Mouse (Mus musculus) macrophage (primary cell): ENCODE data around the gene H2-Q4. TPM values are rescaled to one million over a fixed set of nuclear protein-coding genes. Genes with fewer than 3 reads are reported as not detected.
"Not testable (repeated sequence)": the region's sequence is repeated elsewhere in the genome, so short reads cannot be mapped to it uniquely, and the experiment has no call there.

ENCODE experiments used
- H3K27ac ChIP-seq: fragments of 350-480 bp; formaldehyde crosslinking; 2 replicates; pipeline ENCODE4 v1.9.0; 2021
- H3K36me3 ChIP-seq: fragments of 350-480 bp; formaldehyde crosslinking; 2 replicates; pipeline ENCODE4 v1.9.0; 2021; ENCODE audit errors: inconsistent target
- H3K4me3 ChIP-seq: fragments of 350-480 bp; formaldehyde crosslinking; 2 replicates; pipeline ENCODE4 v1.9.0; 2021; ENCODE audit errors: inconsistent target
- H3K79me2 ChIP-seq: fragments of 350-480 bp; formaldehyde crosslinking; 2 replicates; pipeline ENCODE4 v1.9.0; 2021; ENCODE audit errors: inconsistent target
- WGBS: methylation state at CpG from one replicate; pipeline ENCODE4 v1.1.7; 2026; ENCODE audit warnings: inconsistent platforms; ENCODE audit not compliant: missing documents; 5-methylcytosine and 5-hydroxymethylcytosine counted together
- polyA plus RNA-seq: library from polyadenylated mRNA; stranded (reverse); fragments of 250-400 nt; gene quantifications from 3 replicates; pipeline ENCODE4 v1.2.4, GENCODE M21; 2018; ENCODE audit warnings: inconsistent platforms

Gene H2-Q4
- polyA plus RNA-seq, 1 experiment from 2014 or later, result 62.1 TPM

DNA sequence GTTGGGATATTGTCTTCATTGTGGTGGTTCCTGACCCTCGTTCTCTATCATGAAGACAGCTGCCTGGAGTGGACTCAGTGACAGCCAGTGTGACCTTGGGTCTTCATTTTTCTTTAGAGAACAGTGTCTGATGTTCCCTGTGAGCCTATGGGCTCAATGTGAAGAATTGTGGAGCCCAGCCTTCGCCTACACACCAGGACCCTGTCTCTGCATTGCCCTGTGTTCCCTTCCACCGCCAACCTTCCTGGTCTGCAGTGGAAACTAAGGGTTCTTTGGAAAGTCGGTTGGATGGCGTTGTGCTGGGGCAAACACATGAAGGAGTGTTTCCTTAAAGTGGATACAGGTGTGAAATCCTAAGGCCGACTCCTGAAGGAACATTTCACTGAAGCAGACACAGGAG lies 49.5 kb downstream of the H2-Q4 start:
- not testable (repeated sequence) for H3K79me2 ChIP-seq, H3K4me3 ChIP-seq, H3K36me3 ChIP-seq, H3K27ac ChIP-seq
- 93% methylated on average over 6 of the region's 6 CpGs for WGBS

DNA sequence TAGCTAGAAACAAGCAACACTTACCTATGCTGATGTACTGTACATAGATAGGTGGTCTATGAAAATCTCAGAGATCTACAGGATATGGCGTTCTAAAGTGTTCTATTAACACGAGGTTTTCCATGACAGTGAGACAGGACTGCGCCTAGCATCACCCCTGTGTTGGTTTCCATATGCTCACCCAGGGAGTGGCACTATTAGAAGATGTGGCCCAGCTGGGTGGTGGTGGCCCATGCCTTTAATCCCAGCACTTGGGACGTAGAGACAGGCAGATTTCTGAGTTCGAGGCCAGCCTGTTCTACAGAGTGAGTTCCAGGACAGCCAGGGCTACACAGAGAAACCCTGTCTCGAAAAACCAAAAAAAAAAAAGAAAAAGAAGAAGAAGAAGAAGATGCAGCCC lies 51.3 kb downstream of the H2-Q4 start:
- H3K27ac ChIP-seq, H3K79me2 ChIP-seq, H3K36me3 ChIP-seq, H3K4me3 ChIP-seq: not testable (repeated sequence)
- 96% methylated on average over 5 of the region's 6 CpGs for WGBS

GRCm38 (mm10) chr17:35432167-35432566 lies 52.8 kb downstream of the H2-Q4 start:
- not testable (repeated sequence) for H3K27ac ChIP-seq, H3K4me3 ChIP-seq, H3K79me2 ChIP-seq, H3K36me3 ChIP-seq
- 96% methylated on average over 2 of the region's 3 CpGs for WGBS

DNA sequence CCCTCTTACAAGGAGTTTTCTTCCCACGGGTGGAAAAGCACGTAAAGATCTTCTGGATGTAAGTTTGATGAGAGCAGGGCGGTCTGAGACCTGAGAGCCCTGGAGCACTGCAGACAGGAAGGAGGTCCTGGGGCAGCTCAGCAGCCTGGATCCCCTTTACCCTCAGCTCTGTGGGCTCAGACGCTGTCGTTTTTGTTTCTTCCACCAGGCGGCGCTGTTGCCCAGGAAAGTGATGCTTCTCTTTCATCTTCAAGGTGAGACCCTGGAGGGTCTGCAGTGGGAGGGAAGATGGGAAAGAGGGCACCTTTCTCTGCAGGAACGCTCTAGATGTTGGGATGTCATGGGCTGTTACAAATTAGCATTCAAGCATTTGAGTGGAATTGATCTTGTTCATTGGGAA lies 55.4 kb downstream of the H2-Q4 start:
- H3K36me3 ChIP-seq, H3K27ac ChIP-seq, H3K4me3 ChIP-seq, H3K79me2 ChIP-seq: not testable (repeated sequence)
- WGBS, result 9% methylated on average over 8 of the region's 8 CpGs

Other genes with a start within 250 kb of the H2-Q4 start
- gene Apom, start 247.6 kb upstream of the H2-Q4 start, polyA plus RNA-seq, result not detected in 3 replicates
- gene Bag6, start 244.4 kb upstream of the H2-Q4 start, polyA plus RNA-seq, result 103 to 118 TPM (median 104 TPM) in 3 replicates
- gene Prrc2a, start 214.7 kb upstream of the H2-Q4 start, polyA plus RNA-seq, result 91.3 to 139 TPM (median 124 TPM) in 3 replicates
- 231 to 253 TPM (median 243 TPM) in 3 replicates for gene Aif1, start 203.5 kb upstream of the H2-Q4 start, polyA plus RNA-seq
- 322 to 615 TPM (median 449 TPM) in 3 replicates for gene Lst1, start 191.2 kb upstream of the H2-Q4 start, polyA plus RNA-seq
- 0.33 to 0.50 TPM (median 0.48 TPM) in 3 replicates for gene Ltb, start 185.2 kb upstream of the H2-Q4 start, polyA plus RNA-seq
- gene Tnf, start 177.6 kb upstream of the H2-Q4 start, polyA plus RNA-seq, result 20.0 to 57.4 TPM (median 38.0 TPM) in 3 replicates
- gene Lta, start 174.3 kb upstream of the H2-Q4 start, polyA plus RNA-seq, result not detected in 3 replicates
- not detected in 3 replicates for gene Gm16181, start 158.8 kb upstream of the H2-Q4 start, polyA plus RNA-seq
- gene Atp6v1g2, start 146.0 kb upstream of the H2-Q4 start, polyA plus RNA-seq, result 5.0 to 12.5 TPM (median 6.9 TPM) in 3 replicates
- gene Nfkbil1, start 143.8 kb upstream of the H2-Q4 start, polyA plus RNA-seq, result 8.3 to 16.7 TPM (median 14.8 TPM) in 3 replicates
- gene Ddx39b, start 137.9 kb upstream of the H2-Q4 start, polyA plus RNA-seq, result 113 to 158 TPM (median 122 TPM) in 3 replicates
- gene H2-D1, start 116.9 kb upstream of the H2-Q4 start, polyA plus RNA-seq, result 2,972 to 5,352 TPM (median 3,334 TPM) in 3 replicates
- not detected in 3 replicates for gene H2-Q1, start 59.2 kb upstream of the H2-Q4 start, polyA plus RNA-seq
- gene H2-Q2, start 37.4 kb upstream of the H2-Q4 start, polyA plus RNA-seq, result not detected in 3 replicates
- 6.1 to 11.8 TPM (median 9.4 TPM) in 3 replicates for gene H2-Q6, start 45.2 kb downstream of the H2-Q4 start, polyA plus RNA-seq
- 9.6 to 18.4 TPM (median 13.1 TPM) in 3 replicates for gene H2-Q7, start 59.5 kb downstream of the H2-Q4 start, polyA plus RNA-seq
- gene H2-Q10, start 90.5 kb downstream of the H2-Q4 start, polyA plus RNA-seq, result 0.07 to 0.35 TPM in 2 of 3 replicates, not detected in the other
- not detected in 3 replicates for gene Pou5f1, start 126.4 kb downstream of the H2-Q4 start, polyA plus RNA-seq
- gene Tcf19, start 137.2 kb downstream of the H2-Q4 start, polyA plus RNA-seq, result 2.7 to 15.5 TPM (median 3.0 TPM) in 3 replicates
- gene Cchcr1, start 137.5 kb downstream of the H2-Q4 start, polyA plus RNA-seq, result 1.3 to 3.3 TPM (median 2.1 TPM) in 3 replicates
- not detected in 3 replicates for gene Psors1c2, start 153.6 kb downstream of the H2-Q4 start, polyA plus RNA-seq
- gene Cdsn, start 172.5 kb downstream of the H2-Q4 start, polyA plus RNA-seq, result not detected in 3 replicates
- not detected in 3 replicates for gene 2300002M23Rik, start 187.8 kb downstream of the H2-Q4 start, polyA plus RNA-seq
- gene Sfta2, start 221.9 kb downstream of the H2-Q4 start, polyA plus RNA-seq, result not detected in 3 replicates
- gene Gm9573, start 247.0 kb downstream of the H2-Q4 start, polyA plus RNA-seq, result not detected in 3 replicates